Mouse (Mus musculus): ENCODE measurements around the gene Iffo1.

Gene Iffo1

GRCm38 (mm10) chr6:125195541-125196075 lies 50.6 kb downstream of the Iffo1 start:
- DNase-seq: no peak

- no peak for DNase-seq
Measured at GRCm38 (mm10) chr6:125196301-125196700, 51.3 kb downstream of the Iffo1 start.

GRCm38 (mm10) chr6:125197166-125197565 lies 52.1 kb downstream of the Iffo1 start:
- DNase-seq: no peak

- DNase-seq: no peak
Measured at GRCm38 (mm10) chr6:125210436-125210835, 65.4 kb downstream of the Iffo1 start.

Data from lung, postnatal 4 days (tissue).